Mouse (Mus musculus): Measurements from ENCODE around the gene Eif4b.
A peak's percentile ranks its signal among the peaks of the same experiment; 100 is the strongest.

Gene Eif4b

DNA sequence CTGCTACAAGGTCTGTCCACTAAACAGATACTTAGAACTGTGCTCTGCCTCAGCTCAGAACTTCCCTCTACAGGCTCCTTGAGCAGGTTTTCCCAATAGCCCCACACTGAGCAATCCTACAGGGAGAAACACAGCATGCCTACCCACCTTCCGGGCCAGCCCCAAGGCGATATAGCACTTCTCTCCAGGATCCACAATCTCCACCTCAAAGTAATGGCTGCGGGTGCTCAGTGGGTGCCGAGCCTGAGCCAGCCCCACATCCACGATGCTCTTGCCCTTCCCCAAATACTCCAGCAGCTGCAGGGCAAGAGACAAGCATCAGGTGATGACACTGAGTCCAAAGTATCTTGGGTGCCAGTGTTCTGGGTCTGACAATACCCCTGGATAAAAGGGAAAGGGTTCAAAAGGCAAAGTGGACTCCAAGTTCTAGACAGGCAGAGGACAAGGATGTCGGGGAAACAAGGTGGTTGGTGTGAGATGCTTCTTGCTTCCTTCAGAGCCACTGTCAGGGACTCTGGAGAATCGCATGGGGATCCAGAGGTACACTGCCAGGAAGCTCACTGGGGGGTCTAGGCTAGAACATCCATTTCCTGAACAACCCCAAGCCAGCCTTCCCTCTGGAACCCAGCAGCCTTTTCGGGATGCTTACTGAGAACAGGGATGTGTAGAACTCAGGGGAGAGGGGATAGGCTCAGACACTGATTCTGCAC lies 45.7 kb downstream of the Eif4b start:
- DNase-seq: peak in 1 of 2 experiments; percentile 27

DNA sequence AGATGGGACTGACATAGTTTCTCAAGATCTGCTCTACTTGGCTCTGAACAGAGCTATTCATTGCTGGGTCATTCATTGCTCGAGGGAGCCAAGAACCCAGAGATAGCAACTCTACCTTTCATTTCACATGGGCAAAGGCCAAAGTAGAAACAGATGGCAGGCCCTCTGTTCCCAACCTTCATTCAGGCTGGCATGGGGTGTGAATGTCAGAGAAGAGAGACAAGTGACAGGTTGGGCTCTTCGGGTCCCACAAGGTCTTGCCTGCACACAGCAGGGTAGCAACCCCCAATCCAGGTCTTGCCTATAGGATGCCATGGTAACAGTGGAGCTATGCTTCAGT lies 46.2 kb downstream of the Eif4b start:
- no peak for DNase-seq

DNA sequence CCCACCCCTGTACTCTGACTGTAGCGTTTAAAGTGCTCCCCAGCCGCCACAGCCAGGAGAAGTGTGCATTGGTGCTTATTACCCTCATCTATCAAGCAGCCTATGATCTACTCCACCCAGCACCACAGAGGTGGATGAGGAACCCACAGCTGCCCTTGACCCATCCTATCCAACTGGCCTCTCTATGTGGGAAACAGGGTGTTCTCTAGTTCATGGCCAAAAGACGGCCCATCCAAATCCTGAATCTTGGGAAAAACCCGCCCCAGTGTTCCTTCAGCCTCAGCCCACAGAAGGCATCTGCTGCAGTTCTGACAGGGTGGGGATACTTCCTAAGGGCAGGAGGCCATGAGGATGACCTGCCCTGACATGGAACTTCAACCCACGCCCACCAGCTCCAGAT lies 47.0 kb downstream of the Eif4b start:
- peak; percentile 15 to 71 for DNase-seq

DNA sequence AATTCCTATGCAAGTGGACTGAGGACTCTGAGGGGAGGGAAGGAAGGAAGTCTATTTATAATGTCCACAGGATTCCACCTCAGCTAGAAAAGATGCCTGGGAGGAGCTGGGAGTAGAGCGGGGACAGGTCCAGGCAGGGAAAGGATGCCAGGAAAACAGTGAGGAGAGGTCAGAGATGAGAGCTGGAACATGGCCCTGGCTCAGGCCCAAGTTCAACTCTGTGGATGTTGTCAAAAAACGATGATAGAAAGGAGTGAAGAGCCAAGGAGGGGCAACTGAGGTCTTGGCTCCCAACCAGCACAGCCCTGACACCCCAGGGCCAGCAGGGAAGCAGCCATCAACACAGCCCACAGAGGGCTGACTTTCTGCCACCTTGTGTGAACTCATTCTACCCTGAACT lies 52.7 kb downstream of the Eif4b start:
- peak; percentile 86 to 90 for DNase-seq

DNA sequence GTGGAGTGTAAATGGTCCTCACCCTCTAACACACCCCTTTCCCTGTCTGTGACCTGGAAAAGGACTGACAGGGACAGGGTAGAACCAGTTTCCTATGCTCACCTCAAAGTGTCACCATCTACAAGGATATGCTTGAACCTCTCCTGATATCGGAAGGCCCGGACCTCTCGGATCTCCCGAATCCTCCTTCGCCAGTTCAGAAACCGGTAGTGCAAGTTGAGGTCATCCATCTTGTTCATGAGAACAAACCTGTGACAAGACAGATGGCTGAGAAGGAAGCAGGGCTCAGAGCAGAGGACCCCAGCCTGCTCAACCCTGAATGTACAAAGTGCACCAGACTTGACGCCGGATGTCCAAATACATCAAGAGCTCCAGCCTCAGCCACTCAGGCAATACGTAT lies 59.7 kb downstream of the Eif4b start:
- DNase-seq: peak in 1 of 2 experiments; percentile 70

DNA sequence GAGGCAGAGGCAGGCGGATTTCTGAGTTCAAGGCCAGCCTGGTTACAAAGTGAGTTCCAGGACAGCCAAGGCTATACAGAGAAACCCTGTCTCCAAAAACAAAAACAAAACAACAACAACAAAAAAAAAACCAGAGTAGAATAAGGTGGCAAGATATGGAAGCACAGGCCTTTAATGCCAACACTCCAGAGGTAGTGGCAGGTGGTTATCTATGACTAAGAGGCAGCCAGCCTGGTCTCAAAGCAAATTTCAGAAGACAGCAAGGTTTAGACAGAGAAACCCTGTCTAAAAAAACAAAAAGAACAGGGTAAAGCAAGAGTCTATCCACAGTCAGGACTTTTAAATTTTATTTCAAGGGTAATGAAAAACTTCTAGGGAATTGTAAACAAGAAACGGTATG lies 61.1 kb downstream of the Eif4b start:
- no peak for DNase-seq

DNA sequence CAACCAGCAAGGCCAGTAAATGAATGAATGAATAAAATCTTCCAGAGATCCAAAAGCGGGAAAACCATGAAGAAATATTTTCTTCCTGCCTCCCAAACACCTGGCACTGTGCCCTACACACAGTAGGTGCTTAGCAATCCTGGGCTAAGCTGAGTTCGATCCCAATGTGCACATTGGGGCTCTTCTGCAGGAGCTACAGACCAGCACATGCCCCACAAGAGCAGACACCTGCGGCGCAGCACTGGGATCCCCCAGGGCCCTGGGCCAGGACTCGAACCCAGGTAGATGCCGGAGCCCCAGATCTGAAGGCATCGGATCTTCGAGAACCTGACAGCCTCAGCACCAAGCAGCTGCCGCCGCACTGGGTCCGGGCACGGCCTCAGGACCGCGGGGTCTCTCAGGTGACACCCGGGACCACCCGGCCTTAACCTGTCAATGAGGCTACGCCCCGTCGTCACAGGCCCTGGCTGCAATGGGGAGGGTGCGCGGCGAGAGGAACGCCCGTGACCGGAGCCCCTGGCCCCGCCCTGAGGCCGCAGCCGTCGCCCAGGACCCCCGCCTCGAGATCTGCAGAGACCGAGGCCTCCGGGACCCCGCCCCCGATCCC lies 62.1 kb downstream of the Eif4b start:
- DNase-seq: no peak

DNA sequence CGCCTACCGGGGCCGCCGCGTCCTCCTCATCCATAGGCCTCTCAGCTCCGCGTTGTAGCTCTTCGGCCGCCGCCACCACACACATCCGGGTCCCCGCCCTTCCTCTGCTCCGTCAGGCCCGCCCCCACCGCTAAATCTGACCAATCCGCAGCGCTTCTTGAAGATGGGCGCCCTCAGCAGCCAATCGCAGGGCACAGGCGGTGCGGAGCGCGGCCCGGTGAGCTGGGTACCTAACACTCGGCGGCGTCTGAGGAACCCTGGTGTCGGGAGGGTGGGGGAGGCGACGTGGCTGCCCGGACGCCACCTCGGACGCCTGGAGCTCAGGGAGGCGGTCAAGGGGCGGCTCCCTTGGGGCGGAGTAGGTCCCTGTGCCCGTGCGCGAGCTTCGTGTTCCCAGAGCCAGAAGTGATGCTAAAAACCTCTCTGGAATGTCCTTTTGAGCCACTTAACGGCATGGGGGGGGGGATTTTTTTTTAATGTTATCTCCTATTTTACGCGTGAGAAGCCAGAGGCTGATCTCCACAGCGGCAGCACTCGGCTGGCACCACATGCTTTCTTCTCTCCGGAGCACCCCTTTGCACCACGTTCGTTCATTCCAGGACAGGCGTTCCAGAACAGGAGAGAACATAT lies 62.7 kb downstream of the Eif4b start, which contains the start of gene Spryd3:
Gene Spryd3, minus strand, starts transcription at position 106 of the 630 bp plus-strand sequence.
- peak; percentile 96 to 98 for DNase-seq

DNA sequence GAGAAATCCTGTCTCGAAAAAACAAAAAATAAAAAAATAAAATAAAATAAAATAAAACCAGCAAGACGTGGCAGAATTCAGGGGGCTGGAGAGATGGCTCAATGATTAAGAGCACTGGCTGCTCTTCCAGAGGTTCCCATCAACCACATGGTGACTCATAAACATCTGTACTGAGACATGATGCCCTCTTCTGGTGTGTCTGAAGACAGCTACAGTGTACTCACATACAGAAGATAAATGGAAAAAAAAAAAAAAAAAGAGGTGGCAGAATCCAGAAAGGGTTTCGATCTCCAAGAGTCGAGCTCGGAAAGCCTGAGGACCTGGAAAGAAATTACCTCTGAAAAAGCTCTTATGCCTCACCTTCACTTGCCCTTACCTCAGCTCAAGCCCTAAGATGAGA lies 67.5 kb downstream of the Eif4b start:
- no peak for DNase-seq

DNA sequence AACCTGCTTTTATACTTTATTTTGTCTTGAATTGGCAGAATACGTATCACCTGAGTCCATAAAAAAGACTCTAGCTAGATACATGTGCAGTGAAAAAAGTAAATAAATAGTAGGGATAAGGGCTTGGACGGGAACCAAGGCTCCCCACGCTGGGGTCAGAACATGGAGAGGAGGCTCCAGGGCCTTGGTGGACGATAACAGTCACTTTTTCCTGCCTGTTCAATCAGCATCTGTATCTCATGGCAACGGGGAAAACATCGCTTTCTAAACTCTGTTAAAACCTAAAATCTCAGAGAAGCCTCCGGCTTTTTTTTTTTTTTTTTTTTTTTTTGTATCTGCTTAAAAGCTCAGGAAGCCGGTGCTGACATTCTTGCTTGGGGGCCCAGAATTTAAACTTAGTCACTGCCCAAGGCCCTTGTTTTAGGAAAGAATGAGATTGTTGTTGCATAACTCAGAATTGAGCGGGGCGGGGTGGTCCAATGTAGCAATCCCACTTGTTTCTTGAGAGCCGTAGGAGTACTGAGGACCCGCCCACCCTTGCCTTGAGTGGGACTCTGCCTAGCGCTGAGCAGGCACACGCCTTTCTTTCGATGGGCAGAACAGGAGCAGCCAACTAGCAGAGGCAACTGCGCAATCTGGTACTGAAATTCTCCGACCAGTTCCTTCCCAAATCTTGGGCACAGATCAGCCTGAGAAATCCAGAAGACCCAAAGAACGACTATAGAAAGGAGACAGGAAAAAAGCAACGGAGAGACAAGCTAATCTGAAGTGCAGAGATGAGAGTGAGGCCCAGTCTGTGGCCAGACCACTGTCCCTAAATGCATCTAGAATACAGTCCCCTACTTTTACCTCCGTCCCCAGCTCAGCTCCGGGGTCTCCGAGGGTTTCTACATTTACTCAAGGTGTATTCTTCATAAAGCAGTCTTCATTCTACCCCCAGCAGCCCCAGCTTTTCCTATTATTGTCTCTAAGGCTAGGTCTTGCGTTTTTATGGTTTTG lies 69.6 kb downstream of the Eif4b start:
- peak in 1 of 2 experiments; percentile 49 for DNase-seq

DNA sequence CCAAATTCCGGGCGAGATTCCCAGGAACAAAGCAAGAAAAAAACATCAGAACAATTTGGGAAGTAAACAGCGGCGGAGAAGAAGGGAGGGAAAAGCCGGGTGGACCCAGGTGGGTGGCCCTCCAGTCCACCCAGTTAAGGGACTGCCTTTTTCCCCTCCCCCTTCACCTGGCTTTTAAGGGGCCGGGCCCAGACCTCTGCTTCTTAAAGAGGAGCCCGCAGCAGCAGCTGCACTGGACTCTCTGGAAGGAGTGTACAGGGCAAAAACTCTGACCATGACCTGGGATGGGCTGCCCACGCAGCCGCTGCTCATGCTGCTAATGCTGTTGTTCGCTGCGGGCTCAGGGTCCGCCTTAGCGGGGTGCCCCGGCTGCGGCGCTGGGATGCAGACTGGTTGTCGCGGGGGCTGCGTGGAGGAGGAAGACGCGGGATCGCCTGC lies 70.7 kb downstream of the Eif4b start, which contains the start of gene Igfbp6:
Gene Igfbp6, plus strand, starts transcription at position 89 of the 438 bp plus-strand sequence.
- DNase-seq: no peak

DNA sequence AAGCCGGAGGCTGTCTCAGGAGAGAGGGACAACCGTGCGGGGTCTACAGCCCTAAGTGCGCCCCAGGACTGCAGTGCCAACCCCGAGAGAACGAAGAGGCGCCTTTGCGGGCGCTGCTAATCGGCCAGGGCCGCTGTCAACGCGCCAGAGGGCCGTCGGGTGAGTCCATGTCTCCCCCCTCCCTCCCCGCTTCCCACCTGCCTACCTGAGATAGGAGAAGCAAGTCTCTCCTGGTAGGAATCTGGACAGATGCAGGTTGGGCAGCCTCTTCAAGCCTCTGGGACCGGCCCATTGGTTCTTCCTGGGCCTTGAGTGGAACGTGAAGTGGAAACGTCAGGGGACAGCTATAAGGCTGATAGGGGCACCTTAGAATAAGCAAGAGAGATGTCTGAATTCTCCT lies 71.2 kb downstream of the Eif4b start:
- DNase-seq: no peak

DNA sequence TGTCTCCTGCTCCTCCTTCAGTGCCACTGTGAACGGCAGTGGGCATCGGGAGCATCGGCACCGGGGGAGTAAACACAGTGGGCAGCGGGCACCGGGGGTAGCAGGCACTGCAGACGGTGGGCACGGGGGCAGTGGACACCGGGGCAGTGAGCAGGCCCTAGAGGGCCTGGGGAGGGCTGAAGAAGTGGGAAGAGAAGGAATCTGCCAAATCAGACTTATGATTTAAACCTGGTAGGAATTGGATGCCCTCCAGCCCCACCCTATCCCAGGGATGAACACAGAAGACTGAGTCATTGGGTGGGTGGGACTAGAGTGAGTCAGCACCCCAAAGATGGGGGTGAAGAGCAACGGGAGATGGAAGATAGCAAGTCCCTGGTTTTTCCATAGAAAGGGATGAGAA lies 71.8 kb downstream of the Eif4b start:
- DNase-seq: no peak

DNA sequence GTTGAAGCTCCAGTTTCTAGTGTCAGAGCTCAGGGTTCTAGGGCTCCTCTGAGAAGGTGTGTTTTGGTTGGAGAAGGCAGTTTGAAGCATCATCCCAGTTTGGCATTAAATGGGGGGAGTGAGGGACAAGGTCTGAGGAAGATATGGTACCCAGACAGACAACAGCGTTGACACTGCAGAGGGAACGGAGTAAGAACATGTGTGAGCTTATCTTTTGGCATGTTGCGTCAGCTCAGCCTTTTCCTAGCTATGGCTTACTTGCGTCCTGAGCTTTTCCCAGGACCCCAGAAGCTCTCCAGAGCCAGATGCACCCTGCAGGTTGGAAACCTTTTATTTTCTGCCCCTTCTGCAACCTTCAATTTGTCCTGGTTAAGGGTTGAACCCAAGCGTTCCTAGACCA lies 72.5 kb downstream of the Eif4b start:
- DNase-seq: no peak
